Mouse (Mus musculus): ENCODE measurements around the gene Memo1.
"Not testable (repeated sequence)": the region's sequence is repeated elsewhere in the genome, so short reads cannot be mapped to it uniquely, and the experiment has no call there.

Memo1 gene

DNA sequence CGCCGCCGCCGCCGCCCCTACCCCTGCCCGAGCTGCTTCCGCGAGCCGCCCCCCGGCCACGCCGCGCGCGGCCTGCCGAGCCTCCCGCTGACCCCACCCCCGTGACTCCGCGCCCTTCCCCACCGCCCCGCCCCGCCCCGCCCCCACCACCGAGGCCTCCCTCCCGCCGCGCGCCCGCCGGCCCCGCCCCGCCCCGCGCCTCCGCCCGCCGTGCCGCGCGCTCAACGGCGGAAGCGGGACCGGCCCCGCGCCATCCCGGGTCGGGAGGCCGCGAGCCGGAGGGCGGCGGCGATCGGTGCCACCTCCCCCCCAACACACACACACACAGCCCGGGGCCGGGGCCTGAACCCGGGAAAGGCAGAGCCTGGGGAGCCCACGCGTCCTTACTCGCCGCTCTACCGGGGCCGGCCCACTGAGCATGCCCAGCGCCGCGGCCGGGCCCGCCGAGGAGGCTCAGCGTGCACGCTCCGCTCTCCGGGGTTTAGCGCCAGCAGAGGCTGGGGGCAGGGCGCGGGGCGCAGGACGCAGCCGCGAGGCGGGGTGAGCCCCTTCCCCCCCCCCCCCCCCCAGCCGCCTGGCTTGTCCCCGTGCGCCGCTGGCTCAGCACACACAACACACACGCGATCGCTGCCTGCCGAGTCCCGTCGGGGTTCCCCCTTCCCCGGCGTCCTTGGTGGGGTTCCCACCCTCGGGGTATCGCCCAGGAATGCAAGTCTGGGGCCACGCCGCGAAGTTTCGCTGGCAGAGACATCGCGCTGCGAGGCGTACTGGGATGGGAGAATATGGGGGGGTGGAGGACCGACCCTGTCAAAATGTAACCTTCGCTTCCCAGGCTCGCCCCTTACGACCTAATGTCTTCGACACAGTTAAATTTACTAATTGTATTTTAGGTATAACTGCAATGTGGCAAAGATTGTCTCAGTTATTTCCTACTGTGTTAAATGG lies at the start of gene Memo1:
Gene Memo1 (minus strand): TSS at position 496 of the 945 bp plus-strand sequence.
- DNase-seq, result peak; percentile 83

DNA sequence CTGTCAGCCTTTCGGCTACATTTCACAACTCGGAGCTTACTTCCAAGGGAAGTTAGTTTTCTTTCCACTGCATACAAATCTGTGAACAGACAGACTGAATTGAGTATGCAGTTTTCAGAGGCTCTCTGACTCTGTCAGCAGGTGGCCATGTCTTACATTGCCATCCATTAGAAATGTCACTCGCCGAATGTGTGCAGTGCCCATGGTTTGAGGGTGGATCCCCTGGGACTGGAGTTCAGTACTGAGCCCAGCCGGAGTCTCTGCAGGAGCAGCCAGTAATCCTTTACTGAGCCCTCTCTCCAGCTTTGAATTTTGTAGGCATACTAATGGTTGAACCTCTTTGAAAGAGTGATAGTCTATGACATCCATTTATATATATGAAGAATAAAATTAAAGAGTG lies 45.8 kb upstream of the Memo1 start:
- DNase-seq, result no peak

DNA sequence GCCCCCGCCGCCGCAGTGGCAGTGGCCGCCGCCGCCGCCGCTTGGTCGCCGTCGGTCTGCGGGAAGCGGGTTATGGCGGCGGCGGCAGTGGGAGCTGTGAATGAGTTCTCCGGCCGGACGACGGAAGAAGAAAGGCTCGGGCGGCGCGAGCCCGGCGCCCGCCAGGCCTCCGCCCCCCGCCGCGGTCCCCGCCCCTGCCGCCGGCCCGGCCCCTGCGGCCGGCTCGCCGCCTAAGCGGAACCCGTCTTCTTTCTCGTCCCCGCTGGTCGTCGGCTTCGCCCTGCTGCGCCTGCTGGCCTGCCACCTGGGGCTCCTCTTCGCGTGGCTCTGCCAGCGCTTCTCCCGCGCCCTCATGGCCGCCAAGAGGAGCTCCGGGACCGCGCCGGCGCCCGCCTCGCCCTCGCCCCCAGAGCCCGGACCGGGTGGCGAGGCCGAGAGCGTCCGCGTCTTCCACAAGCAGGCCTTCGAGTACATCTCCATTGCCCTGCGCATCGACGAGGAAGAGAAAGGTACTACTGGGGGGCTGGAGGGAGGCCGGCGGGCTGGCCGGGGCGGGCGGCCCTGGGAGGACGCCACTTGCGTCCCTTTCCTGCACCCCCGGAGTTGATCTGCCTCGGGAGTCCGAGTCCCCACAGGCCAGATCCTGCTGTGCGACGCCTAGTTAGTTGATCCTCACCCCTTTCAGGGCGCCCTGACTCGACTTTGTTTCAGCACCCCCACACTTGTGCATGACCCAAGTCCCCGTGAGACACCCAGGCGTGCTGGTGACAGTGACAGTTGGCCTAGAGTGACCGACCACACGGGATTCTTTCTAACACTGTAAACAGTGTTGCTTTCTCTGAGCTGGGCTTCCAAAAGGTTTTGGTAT lies 43.9 kb upstream of the Memo1 start, which contains the start of gene Spast:
Gene Spast (plus strand): TSS at position 51 of the 868 bp plus-strand sequence.
- peak; percentile 80 for DNase-seq

DNA sequence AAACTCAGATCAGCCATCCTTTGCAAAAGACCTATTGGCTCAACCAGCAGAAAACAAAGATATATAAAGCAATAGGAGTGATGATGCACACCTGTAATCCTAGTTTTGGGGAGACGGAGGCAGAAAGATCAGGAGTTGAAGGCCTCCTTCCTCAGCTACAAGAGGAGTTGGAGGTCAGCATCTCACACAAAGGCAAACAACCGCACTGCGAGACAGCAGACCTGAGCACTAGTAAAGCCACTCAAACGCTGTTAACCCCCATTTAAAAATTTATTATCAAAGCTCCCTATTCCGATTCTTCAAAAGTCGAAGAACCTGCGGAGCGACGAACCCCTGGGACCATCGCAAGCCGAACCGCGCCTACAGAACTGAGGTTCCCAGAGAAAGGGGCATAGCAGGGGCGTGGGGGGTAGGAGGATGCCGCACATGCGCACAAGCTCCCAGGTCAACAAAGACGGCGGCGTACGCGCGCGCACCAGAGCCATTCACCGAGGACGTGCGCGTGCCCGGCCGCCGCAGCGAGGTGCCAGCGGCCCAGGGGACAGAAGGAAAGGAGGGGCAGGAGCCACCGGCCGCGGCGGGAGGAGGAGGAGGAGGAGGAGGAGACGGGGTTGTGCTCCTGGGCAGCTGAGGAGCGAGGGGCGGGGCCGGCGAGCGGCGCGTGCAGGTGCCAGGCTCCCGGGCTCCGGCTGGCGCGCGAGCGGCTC lies 43.1 kb upstream of the Memo1 start:
- peak; percentile 96 for DNase-seq

DNA sequence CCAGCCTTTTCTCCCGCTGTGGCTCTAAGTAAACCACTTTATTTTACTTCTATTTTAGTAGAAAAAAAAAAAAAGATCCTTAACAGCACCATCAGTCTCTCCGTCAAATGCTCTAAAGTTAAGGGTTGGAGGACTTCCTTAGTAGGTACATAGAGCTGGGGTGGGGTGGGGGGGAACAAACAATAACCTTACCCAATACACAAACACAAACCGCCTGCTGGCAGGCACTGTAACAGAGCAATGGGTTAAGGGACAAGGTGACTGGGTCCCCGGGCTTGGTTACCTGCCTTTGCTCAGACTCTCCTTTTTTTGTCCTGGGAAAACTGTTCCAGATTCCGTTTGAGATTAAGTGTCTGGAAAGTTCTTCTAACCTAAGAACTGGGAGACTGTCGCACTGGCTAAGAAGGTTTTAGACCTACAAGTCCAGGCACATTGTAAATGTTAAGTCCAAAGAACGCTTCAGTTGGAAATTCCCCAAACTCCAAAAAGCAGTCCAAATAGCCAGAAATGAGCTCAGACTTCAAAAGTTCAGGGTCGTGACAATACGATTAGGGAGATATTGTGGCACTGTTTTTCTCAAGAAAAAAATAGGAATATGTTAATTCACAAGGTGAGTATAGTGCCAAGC lies 35.8 kb upstream of the Memo1 start:
- DNase-seq, result no peak

DNA sequence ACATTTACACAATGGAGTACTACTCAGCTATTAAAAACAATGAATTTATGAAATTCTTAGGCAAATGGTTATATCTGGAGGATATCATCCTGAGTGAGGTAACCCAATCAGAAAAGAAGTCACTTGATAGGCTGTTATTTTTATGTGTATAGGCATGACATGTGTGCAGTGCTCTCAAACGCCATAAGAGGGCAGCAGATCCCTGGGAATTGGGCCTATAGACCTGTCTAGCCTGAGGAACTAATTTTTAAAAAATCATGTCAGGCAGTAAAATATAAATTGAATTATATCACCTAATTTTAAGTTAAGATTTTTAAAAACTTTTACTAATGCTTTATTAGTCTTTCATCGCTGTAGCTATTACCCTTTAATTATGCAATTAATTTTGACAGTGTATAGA lies 32.8 kb upstream of the Memo1 start:
- peak; percentile 60 for DNase-seq

DNA sequence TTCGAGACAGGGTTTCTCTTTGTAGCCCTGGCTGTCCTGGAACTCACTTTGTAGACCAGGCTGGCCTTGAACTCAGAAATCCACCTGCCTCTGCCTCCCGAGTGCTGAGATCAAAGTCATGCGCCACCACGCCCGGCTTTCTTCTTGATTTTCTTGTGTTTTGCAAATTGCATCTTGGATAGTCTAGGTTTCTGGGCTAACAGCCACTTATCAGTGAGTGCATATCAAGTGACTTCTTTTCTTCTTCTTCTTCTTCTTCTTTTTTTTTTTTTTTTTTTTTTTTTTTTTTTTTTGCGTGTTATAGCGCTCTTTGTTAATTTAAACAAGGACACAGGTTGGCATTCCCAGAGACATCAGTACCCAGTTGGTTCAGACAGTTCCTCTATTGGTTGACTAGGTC lies 31.9 kb upstream of the Memo1 start:
- not testable (repeated sequence) for DNase-seq

DNA sequence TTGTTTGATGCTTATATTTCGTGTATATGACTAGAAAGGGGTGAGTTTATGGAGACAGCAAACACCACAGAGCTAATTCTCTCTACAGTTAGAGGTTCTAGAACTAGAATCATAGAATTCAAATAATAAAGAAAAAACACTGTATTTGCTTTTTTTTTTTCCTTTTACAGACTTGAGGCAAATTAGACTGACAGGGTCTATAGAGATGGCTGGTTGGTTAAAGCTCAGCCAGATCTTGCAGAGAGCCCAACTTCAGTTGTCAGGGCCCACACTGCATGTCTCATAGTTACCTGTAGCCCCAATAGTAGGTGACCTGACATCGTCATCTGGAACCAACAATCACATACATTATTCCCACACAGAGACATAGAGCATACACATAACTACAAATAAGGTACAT lies 28.5 kb upstream of the Memo1 start, which contains the start of gene Dpy30:
Gene Dpy30 (minus strand): TSS at position 101 of the 400 bp plus-strand sequence.
- no peak for DNase-seq

DNA sequence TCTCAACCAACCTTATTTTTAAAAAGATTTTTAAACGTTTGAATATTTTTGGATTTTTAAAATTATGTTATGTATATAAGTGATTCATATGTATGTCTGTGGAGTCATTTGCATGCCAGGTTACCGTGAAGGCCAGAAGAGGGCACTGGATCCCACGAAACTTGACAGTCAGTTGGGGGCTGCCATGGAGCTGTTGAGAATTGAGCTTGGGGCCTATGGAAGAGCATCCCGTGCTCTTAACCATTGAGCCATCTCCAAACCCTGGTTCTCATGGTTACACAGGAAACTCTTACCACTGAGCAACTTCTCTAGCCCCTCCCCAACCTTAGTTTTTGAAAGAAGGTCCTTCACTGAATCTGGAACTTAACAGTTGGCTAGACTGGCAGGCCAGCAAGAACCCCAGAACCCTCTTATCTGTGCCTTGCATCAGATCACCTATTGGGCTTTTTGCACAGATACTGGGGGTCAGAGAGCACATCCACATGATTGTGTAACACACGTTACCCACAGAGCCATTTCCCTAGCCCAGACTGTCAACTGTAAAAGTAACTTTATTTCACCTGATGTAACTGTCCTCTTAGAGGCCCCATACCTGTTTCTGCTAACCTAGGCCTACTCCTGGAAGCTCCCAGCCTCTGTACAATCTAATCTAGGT lies 27.2 kb upstream of the Memo1 start:
- DNase-seq, result peak; percentile 17

DNA sequence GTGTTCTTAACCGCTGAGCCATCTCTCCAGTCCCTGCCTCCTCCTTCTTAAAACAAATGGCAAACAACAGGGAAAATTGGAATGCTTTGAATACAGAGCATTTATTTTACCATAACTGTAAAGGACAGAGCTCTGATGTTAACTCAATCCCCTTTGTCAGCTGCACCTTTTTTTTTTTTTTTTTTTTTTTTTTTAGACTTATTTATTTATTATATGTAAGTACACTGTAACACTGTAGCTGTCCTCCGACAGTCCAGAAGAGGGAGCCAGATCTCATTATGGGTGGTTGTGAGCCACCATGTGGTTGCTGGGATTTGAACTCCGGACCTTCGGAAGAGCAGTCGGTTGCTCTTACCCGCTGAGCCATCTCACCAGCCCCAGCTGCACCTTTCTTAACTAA lies 23.4 kb upstream of the Memo1 start:
- no peak for DNase-seq

DNA sequence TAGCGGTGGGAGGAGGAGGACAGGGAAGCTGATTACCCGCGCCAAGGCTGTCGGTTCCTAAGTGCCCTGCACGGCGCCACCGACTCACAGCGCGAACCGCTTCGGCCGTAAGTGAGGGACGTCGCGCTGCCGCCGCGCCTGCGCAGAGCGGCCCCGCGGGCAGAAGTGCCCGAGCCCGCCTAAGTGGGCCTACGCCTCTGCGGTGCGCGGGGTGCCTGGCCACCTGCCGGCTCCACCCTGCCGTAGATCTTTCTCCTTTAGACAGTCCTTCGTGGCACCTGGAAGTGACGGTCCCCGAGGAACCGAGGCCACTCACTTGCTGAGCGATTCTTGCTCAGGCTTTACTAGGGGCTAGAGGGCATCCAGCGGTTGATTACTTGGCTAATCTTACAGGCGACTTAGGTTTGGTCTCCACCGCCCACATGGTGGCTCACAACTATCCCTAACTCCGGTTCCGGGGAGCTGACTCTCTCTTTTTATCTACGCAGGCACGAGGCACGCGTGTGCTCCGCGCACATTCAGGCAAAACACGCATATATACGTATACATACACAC lies 21.1 kb upstream of the Memo1 start:
- DNase-seq, result peak; percentile 84

DNA sequence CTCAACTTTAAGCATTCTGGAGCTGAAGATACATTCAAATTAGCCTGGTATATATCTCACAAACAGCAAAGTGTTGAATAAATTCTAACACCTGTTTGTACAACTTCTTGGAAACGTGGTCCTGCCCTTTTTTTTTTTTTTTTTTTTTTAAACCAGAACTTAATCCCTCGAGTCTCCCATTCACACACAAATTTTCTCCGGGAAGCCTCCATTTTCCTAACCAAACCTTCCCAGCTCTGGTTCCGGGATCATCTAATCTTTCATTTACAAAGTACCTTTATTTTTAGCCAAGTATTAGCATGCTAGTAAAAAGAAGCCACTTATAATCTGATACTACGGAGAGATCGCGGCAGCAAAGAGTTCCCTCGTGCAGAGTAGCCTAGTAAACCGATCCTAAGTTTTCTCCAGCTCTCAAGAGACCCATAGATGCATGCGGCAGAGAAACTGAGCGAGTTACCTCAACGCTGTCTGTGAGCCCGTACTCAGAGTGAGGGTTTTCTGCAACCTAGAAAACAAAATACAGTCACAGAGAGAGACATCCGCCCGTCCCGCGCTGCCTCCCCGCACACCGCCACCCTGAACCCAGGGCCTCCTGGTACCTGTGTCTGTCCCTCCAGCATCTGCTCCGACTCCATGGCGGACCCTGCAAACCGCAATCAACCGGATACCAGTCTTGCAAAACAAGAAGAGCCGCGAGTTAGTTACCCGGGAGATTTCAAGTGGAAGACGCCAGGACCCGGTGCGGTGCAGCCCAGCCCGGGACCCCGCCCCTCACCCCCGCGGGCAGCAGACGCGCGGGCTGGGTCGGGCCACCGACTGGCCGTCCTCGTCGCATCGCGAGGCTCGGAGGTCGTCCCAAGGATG lies 20.4 kb upstream of the Memo1 start:
- no peak for DNase-seq

DNA sequence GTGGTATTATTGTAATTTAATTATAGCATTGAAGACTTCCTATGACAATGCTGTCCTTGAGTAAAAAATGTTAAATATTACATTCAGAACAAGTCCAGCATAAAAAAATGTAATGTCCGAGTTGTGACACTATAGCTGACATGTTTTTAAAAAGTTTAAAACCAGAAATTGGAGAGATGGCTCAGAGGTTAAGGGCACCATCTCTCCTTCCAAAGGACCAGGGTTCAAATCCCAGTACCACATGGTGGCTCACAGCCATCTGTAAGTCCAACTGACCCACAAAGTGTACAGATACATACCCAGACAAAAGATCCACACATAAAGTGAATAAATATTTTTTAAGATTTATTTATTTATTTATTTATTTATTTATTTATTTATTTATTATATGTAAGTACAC lies 10.7 kb upstream of the Memo1 start:
- no peak for DNase-seq

DNA sequence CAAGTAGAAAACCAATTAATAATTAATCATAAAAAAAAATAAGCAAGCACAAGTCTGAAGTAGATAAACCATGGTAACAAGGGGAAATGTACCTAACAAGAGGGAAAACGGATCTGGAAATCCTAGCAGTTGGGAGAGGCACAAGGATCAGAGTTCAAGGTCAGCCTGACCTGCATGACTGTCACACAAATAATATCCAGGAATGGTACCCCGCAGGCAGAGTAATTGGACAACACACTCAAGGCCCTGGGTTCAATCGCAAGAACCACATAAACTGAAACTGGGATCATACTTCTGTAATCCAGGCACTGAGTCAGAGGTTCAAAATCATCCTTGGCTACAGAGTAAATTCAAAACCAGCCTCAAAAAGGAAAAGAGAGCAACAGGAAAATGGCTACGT lies 10.3 kb upstream of the Memo1 start:
- DNase-seq, result no peak

DNA sequence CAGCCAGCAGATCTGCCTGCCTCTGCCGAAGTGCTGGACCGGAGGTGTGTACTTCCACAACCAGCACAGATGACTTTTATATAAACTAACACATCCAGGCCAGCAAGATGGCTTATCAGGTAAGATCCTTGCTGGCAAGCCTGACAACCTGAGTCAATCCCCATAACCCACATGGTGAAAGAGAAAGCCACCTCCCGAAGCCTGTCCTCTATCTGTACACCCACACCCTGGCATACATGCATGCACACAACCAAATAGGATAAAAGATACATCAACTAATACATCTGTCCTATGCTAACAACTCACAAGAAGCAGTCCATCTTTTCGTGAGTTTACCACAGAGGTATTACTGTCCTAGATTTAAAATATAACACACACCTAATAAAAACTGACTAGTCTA lies 8.7 kb upstream of the Memo1 start:
- no peak for DNase-seq

DNA sequence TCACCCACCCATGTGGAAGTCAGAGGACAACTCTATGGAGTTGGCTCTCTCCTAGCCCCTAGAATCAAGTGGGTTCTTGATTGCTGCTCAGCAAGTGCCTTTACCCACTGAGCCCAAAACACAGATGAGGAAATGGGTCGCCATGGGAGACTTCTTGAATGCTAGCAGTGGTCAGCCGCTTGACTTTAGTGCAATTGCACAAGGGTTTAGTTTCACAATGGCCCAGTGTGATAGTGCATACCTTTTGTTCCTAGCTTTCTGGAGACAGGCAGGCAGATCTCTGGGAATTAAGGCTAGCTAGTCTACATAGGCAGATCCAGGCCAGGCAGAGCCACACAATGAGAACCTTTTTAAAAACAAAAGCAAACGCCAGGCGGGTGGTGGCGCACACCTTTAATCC lies 4.8 kb upstream of the Memo1 start:
- no peak for DNase-seq

DNA sequence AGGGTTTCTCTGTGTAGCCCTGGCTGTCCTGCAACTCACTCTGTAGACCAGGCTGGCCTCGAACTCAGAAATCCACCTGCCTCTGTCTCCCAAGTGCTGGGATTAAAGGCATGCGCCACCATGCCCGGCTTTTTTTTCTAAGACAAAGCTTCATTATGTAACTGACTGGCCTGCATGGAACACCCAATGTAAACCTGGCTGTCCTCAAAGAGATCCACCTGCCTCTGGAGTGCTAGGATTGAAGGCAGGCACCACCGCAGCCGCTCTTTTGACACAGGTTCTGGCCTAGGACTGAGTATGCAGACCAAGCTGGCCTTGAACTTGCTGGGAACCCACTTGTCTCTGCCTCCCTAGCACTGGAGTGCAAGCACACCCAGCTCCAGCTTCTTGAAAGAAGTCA lies 1.7 kb upstream of the Memo1 start:
- not testable (repeated sequence) for DNase-seq

DNA sequence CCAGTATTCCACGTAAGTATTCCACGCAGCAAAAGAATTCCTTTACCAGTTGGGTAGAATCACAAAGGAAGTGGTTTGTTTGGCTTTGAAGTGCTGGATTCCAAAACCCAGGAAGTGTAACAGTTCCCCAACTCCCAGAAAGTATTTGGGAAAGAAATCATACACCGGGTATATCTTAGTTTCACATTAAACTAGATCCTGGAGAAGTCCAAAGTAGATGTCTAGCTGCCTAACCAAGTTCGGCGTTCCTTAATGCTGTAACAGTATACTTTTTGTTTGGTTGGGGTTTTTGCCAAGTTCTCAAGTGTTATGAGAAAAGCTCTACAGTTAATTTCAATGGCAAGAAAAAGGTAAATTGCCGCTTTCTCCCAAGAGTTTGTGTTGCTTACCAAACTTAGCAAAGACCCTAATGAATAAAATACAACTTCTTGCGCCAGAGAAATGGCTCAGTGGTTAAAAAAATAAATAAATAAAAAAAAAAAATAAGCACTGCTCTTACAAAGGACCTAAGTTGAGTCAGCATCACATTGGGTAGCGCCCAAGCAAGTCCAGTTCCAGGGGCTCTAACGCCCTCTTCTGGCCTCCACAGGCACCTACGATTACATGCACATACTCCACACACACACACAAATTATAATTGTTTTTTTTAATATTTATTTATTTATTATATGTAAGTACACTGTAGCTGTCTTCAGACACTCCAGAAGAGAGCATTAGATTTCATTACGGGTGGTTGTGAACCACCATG lies 929 bp upstream of the Memo1 start:
- peak; percentile 24 for DNase-seq

DNA sequence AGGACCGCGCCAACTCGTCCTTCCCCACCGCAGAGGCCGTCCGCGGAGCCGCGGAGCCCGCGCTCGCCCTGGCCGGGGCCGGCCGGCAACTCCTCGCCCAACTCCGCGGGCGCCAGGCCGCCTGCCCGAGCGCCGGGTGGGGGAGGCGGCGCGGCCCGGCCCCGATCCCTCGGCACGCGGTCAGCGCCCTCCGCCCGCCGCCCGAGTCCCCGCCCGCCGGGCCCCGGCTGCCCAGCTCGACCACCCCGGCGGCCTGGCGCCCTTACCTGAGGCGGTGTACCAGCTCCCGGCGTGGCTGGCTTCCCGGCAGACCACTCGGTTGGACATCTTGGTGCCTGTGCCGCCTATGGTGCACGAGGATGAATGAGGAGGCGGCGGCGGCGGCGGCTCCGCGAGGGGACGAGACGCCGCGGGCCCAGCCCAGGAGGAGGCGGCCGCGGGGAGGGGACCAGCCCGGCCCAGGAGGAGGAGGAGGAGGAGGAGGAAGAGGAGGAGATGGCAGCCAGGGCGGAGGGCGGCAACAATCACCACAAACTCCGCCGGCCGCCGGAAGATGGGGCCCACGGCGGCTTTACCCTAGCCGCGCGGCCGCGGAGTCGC lies 795 bp downstream of the Memo1 start:
- peak; percentile 85 for DNase-seq
